Mouse (Mus musculus) heart, adult 18-20 months (tissue): Measurements from ENCODE around the gene Caskin2. TPM values are rescaled to one million over a fixed set of nuclear protein-coding genes. Genes with fewer than 3 reads are reported as not detected.

Experiments
- DNase-seq, 2 experiments: peaks; one replicate each; pipeline ENCODE4 v3.0.0; 2021 to 2022; ENCODE audit warnings: mixed read lengths in 1 of 2
- total RNA-seq, 2 experiments: library from RNA; stranded (reverse); gene quantifications; 2 replicates each; pipeline ENCODE4 v1.2.3; 2021

Gene Caskin2
- total RNA-seq, 2 experiments from 2014 or later, result 39.2 to 42.9 TPM

- no peak for DNase-seq
Measured at GRCm38 (mm10) chr11:115831518-115831917, 18.1 kb upstream of the Caskin2 start.

GRCm38 (mm10) chr11:115830550-115831325 is 17.3 kb upstream of the Caskin2 start:
- no peak for DNase-seq

- no peak for DNase-seq
Measured at GRCm38 (mm10) chr11:115829036-115829435, 15.6 kb upstream of the Caskin2 start.

- no peak for DNase-seq
Measured at GRCm38 (mm10) chr11:115827624-115828023, 14.2 kb upstream of the Caskin2 start.

GRCm38 (mm10) chr11:115826487-115826886 is 13.0 kb upstream of the Caskin2 start:
- DNase-seq, result no peak

- DNase-seq, result no peak
Measured at GRCm38 (mm10) chr11:115824813-115825212, 11.4 kb upstream of the Caskin2 start.

- DNase-seq, result peak; percentile 88 to 92
Measured at GRCm38 (mm10) chr11:115823774-115824740, 10.6 kb upstream of the Caskin2 start, which contains the start of gene Llgl2. Gene Llgl2 (plus strand): TSS chr11:115824049.

GRCm38 (mm10) chr11:115821001-115821400 is 7.6 kb upstream of the Caskin2 start:
- DNase-seq, result no peak

GRCm38 (mm10) chr11:115819915-115820623 is 6.6 kb upstream of the Caskin2 start:
- DNase-seq, result no peak

- DNase-seq, result no peak
Measured at GRCm38 (mm10) chr11:115817331-115817730, 3.9 kb upstream of the Caskin2 start.

GRCm38 (mm10) chr11:115814605-115815450 is 1.4 kb upstream of the Caskin2 start, which contains the start of gene Tsen54:
Gene Tsen54 (plus strand): TSS chr11:115814724.
- peak; percentile 89 to 94 for DNase-seq

GRCm38 (mm10) chr11:115812533-115813420 is 662 bp downstream of the Caskin2 start:
- DNase-seq, result peak in 1 of 2 experiments; percentile 58

- DNase-seq, result peak; percentile 68 to 81
Measured at GRCm38 (mm10) chr11:115812095-115812494, 1.3 kb downstream of the Caskin2 start.

- no peak for DNase-seq
Measured at GRCm38 (mm10) chr11:115811381-115812093, 1.9 kb downstream of the Caskin2 start.

- peak; percentile 75 to 81 for DNase-seq
Measured at GRCm38 (mm10) chr11:115810377-115810776, 3.1 kb downstream of the Caskin2 start.

GRCm38 (mm10) chr11:115809311-115809781 is 4.1 kb downstream of the Caskin2 start:
- DNase-seq, result peak; percentile 72 to 91

GRCm38 (mm10) chr11:115808696-115809310 is 4.6 kb downstream of the Caskin2 start:
- peak; percentile 59 to 69 for DNase-seq

GRCm38 (mm10) chr11:115807971-115808370 is 5.5 kb downstream of the Caskin2 start:
- no peak for DNase-seq

- no peak for DNase-seq
Measured at GRCm38 (mm10) chr11:115807306-115807705, 6.1 kb downstream of the Caskin2 start.
